Mouse (Mus musculus) forelimb bud, embryonic 11.5 days (tissue): ENCODE results near the gene Lyz2.
"Not testable (repeated sequence)": the region's sequence is repeated elsewhere in the genome, so short reads cannot be mapped to it uniquely, and the experiment has no call there.

Source experiments
- DNase-seq: peaks from one replicate; pipeline ENCODE4 v3.0.0-alpha.2; 2012; ENCODE audit warnings: low read depth, low spot score

The Lyz2 gene

DNA sequence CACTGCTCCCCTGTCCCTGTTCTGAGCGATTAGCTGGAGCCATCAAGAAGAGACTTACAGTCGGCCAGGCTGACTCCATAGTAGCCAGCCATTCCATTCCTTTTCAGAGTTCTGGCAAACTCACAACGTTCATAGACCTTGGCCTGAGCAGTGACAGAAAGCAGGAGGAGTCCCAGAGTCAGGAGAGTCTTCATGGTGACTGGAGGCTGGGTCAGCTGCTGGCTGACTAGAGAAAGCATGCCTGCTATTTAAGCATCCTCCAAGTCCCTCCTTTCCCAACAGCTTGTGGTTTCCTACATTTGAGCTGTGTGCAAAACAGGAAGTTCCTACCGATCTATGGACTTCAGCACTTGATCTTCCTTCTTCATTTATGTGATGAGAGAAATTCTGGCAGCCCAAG, at the start of gene Lyz2:
Gene Lyz2, minus strand, starts transcription at position 273 of the 400 bp plus-strand sequence.
- no peak for DNase-seq

DNA sequence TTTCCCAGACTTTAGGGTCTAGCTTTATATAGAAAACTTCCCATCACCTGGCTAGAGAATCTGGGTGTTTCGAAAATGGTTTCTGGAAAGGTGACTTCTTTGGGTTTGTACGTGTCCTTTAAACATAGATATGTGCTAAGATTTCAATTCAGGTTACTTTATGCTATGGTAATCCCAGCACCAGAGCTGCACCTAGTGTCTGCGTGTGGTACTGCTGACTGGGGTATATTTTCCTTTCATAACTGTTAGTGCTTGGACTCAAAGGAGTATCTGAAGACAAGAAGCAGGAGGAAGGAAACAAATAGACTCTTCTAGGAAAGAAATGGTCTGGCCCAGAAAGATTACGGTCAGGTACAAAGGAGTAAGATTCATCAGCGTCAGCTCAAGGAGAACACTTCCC, 48.4 kb upstream of the Lyz2 start:
- no peak for DNase-seq

DNA sequence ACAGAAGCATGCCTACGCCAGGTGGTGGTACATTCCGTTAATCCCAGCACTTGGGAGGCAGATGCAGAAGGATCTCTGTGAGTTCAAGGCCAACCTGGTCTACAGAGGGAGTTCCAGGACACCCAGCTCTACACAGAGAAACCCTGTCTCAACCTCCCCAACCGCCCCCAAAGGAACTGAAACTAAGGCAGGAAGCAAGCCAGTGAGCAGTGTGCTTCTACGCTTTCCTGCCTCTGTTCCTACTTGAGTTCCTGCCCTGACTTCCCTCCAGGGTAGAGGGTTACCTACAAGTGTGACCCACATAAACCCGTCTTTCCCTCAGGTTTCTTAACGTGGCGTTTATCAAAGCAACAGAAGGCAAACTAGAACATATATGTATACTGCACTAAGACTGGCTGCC, 41.7 kb upstream of the Lyz2 start:
- no peak for DNase-seq

DNA sequence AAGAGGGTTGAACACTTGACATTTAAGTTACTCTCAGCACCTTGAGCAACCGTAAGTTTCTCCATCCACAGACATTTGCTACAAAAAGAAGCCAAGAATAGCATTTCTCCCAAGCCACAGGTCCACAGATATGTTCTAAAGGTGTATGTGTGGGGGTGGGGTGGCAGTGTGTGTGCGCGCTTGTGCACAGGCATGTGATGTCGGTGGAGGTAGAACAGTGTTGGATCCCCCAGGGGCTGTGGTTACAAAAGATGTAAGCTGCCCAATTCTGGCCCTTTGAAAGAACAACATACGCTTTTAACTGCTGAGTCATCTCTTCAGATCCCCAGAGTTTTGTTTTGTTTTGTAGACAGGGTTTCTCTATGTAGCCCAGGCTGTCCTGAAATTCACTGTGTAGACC, 40.5 kb upstream of the Lyz2 start:
- no peak for DNase-seq

DNA sequence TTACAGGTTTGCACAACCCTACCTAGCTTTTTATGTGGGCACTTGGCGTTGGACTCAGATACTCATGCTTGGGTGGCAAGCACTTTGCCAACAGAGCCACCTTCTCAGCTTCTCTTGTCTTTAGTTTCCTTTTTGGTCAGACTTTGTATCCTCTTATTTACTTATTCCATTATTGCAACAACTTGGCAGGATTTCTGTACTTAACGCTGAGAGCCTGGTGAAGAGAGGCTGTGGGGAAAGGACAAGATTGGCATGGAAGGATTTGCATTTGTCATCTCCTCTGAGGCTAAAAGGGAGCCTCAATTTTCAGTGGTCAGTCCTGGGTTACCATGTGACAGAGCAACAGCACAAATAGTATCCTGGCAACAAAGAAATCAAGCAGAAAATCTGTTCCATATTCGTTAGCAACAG, 38.5 kb upstream of the Lyz2 start:
- no peak for DNase-seq

DNA sequence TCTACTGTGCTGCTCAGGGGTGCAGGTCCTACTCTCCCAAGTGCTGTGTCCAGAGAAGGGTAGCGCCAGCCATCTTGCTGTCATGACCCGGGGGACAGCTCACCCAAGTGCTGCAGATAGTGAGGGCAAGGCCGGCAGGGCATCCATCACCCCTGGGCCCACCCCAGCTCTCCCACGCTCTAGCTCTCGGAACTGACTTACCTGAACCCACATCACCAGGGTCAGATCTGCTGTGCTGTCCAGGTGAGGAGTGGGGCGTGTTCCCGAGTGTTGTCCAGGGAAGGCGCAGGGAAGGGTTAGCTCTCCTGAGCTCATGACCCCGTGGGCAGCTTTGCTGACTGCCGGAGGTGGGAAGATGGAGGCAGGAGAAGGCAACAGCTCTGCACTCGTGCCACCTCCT, 34.3 kb upstream of the Lyz2 start:
- DNase-seq = no peak

DNA sequence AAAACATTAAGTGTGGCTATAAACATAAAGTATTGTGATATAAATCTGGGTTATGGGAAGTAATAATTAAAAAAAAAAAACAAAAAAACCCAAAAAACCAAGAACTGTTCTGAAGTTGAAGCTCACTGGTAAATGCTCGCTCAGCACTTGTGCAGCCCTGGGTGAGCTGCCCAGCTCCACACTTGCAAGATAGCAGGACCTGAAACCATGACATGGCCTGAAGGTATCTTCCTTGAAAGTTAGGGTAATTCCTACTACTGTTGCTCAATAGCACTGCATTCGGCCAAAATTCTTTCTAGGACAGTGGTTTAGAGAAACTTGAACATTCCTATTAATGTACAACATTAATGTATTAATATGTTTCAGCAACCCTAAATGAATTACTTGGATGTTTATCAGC, 31.0 kb upstream of the Lyz2 start:
- DNase-seq = no peak

DNA sequence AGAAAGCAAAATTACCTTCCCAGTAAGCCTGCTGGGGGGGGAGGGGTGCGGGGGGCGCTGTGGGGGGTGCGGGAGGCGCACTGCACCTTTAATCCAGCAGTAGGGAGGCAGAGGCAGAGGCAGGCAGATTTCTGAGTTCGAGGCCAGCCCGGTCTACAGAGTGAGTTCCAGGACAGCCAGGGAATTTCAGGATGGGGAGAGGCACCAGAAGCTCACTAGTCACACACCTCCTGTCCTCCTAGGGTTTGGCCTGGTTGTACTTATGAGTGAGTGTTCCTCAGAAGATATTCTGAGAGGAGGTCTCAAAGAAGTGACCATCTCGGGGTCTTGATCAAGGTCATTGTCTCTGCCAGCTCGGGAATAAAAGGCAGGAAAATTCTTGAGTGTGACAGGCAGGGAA, 30.0 kb upstream of the Lyz2 start:
- DNase-seq = no peak

DNA sequence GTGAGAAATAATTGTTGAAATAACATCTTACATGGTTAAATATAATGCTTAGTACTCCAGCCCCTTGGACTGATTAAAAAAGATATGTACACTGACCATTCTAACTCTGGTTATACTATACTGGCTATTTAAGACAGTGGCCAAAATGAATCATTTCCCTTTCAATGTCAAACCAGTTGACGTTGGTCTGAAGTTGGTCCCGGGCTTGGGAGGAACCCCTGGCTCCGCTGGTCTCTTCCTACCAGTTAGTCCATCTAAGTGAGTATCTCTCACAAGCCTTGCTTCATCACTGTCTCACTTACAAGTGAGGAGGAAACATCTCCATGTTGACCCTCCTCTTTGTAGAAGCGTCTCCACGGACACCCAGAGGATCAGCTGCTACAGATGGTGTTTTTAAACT, 22.2 kb upstream of the Lyz2 start:
- DNase-seq = no peak

DNA sequence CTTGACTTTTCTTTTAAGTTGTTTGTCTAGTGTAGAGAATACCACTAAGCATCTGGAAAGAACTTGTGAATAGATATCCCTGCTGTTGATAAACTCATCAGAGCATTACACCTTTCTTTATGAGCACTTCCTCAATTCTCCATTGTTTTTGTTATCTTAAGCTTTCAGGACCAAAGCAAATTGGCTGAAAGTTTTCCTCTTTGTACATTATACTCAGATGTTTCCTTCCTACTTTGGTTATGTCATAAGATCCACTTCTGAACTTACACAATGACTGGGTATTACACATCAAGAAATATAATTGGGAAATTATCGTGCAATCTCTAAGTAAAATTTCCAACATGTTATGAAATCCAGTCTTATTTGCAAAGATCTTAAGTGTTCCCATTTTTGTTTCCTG, 19.6 kb upstream of the Lyz2 start:
- no peak for DNase-seq

DNA sequence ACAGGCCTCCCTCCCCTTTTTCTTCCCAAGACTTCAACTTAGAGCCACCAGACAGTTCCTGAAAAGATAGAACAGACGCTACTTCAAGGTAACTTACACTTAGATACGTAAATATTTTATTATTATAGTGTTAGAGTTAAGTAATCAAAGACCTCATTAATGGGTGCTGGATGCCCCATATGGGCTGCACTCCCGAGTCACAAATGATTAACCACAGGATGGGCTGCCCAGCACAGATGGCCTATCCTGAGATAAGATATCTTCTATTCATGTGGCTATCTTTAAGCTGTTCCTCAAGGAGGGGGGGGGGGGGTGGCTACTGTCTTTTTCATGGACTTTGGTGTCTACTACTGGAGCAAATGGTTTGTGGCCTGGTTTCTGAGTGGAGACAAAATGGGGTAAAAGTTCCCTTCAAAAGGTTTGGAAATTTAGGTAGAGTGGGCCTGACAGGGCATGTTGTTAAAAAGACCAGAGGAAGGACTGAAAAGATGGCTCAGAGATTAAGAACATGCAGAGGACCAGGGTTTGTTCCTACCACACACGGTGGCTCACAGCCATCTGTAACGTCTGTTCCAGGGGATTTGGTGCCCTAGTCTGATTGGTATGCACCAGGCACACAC, 17.9 kb upstream of the Lyz2 start:
- no peak for DNase-seq

DNA sequence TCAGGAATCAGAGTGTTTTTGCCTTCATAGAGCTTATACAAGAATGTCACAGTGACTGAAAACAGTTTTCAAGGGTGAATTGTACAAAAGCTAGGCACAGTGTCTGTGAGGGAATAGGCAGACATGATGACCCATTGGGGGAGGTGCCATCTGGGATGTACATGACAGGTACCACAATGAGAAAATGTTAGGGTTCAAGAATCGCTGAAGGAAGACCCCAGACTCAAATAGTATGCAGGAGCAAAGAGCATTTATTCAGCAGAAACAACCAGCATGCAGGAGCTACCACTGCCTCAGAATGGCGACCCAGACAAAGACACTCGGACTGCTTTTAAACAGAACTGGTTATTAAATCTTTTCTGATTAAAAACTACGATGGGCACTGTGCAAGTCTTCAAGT, 17.0 kb upstream of the Lyz2 start:
- DNase-seq = no peak

DNA sequence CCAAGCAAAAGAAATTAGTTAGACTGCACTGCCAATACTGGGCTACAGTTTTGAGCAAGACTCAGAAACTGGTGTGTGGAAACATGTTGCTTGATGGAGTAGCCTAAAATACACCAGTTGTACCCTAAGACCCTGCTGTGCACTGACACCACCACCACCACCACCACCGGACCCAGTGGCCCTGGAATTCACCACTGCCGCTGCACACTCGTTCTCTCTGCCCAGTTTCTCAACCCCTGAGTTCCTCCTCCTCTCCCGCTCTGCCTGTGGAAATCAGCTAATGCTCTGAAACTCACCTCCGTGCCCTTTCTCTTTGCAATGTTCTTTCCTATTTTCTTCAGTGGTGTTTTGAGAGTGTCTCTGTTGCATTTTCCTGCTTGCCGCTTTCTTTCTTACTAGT, 16.2 kb upstream of the Lyz2 start:
- DNase-seq = no peak

DNA sequence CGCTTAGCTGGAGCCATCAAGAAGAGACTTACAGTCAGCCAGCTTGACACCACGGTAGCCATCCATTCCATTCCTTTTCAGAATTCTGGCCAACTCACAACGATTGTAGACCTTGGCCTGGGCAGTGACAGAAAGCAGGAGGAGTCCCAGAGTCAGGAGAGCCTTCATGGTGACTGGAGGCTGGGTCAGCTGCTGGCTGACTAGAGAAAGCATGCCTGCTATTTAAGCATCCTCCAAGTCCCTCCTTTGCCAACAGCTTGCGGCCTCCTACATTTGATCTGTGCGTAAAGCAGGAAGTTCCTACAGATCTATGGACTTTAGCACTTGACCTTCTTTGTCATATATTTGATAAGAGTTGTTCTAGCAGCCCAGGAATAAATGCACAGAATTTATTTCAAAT, 10.6 kb upstream of the Lyz2 start, which contains the start of gene Lyz1:
Gene Lyz1, minus strand, starts transcription at position 198 of the 400 bp plus-strand sequence.
- no peak for DNase-seq

DNA sequence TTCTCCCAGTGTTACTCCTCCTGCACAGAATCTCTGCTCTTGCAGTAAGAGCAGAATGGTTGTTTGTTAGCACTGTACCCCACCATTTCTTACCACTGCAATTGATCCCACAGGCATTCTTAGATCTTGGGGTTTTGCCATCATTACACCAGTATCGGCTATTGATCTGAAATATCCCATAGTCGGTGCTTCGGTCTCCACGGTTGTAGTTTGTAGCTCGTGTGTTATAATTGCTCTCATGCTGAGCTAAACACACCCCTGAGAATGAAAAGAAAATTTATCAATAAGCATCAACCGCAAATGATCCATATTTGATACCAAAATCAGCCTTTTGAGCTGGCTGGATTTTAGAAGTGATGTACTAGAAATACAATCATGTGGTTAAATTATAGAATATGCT, 8.8 kb upstream of the Lyz2 start:
- DNase-seq = not testable (repeated sequence)

DNA sequence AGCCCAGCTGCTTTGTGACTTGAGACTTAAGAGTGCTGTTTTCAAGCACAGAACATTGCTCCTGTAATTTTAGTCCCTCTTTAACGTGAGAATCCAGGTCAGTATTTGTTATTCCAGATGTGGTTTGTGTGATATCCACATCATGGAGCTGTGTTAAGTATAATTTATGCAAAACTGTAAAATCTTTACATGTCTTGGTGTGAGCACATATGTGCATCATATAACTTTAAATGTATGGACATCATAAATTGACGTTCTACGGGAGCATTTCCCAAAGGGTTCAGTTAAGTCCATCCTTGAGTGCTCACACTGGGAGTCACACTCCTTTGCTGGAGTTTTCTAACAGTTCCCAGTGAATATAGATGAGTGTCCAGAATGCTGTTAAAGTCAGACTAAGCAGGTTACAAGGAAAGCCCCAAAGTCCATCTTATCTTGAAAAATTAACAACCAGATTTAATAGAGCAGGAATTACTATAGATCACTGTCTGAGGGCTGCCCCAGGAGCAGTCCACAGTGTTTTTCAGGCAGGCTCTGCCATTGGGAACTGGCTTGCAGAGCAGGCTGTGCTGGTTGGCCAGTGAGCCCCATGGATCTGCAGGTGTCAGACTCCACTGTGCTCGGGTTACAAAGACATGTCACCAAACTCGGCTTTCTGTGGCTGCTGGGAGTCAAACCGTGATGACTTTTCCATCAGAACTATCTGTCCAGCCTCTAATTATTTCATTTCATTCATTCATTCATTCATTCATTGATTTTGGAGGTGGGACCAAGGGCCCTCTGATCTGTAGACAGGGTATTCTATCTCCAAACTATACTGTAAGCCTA, 8.1 kb upstream of the Lyz2 start:
- no peak for DNase-seq

DNA sequence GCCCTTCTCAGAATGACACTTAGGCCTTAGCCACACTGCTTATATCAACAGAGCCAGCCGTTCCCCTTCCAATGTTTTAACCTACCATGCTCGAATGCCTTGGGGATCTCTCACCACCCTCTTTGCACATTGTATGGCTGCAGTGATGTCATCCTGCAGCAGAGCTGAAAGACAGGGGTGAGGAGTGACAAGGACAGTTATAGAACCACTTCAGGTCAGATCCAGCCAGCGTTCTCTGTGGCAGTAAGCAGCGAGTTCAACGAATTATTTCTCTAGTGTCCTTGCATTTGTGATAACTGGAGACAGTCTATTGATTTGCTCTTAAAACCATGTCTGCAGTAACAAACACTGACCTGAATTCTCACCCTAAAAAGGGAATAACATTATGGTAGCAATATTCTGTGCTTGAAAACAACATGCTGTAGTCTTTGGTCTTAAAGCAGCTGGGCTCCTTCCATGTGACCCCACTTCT, 6.9 kb upstream of the Lyz2 start:
- DNase-seq = not testable (repeated sequence)

DNA sequence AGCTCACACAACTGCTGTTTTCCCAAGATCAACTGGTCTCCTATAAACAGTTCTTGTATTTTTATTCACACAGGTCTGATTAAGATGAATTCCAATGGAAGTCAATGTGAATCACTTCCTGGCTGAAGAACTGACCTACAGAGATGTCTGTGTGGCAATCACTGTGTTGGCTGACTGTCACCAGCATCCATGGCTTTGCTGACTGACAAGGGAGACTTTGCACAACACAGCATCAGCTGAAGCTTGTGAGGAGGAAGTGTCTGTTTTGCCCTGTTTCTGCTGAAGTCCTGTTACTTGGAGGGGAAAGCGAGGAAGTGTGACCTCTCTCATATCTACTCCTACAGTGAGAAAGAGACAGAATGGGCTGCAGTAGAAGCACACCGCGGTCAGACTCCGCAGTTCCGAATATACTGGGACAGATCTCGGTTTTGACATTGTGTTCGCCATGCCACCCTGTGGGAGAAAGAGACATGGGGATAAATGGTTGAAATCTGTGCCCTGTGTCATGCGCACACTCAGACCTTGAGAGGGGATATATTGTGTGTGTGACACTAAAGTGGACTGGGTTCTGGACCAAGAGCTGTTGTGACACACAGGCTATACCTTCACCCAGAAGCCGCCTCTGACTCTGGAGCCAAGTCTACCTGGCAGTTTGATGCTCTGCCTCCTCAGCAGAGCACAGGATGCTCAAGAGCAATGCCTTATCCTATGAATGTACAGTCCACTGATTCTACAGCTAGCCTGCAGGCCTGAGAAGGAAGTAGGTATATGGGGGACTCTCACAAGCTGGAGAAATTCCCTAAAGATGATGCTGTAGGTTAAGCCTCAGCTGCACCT, 6.3 kb upstream of the Lyz2 start:
- DNase-seq = no peak

DNA sequence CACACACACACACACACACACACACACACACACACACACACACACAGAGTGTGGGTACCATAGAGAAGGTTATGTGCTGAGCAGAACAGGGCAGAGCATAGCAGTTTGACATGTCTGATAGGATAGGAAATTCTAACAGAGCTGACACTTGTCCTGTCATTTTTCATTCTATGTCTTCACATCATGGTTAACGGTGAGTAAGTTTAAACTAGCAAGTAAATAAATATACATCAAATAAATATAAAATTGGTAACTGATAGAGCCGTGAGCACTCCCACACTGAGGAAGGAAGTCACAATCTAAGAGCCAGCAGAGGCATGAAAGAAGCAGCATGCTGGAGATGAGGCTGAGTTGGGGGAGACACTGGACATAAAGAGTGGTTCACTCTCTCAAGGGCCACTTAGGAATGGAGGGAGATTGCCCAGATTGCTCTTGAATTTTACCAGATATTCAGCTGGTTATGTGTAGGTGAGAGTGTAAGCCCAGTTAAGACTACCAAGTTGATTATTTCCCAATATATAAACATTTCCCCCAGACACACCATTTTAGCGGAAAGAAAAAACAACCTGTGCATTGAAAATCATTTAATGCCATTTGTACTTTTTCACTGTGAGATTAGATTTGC, 5.2 kb upstream of the Lyz2 start:
- no peak for DNase-seq

DNA sequence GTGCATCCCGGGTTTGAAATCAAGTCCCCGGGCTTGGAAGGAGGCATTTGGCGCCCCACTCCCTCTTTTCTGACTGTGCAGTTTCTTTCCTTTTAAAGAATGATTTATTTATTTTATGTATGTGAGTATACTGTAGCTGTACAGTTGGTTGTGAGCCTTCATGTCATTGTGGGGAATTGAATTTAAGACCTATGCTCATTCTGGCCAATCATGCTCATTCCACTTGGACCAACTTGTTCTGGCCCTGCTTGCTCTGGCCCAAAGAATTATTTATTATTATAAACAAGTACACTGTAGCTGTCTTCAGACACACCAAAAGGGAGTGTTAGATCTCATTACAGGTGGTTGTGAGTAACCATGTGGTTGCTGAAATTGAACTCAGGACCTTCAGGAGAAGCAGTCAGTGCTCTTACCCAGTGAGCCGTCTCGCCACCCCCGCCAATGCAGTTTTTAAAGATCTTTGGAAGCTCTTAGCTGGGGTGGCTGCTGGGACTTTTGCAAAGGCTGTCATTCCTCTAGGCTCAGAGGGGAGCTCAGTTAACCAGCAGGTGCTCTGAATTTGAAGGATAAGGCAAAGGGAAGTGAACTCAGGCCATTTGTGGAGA, 4.3 kb upstream of the Lyz2 start:
- no peak for DNase-seq

DNA sequence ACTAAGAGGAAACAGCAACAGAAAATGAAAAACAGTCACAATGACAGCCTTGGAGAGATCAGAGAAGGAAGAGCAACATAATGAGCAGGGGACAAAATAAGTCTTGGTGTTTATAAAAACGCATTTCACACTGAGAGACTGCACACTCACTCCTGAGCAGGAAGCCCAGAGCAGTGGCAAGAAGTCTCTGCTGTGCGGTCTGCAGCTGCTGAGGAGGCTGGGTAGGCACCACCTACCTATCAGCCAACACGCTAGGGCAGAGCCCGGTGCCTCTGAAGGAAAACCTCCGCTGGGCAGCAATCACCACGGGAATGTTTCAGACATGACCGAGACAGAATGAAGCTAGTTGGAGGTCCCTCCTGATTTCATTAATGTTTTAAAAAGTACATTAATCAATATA, 3.5 kb upstream of the Lyz2 start:
- not testable (repeated sequence) for DNase-seq
